Mouse (Mus musculus): ENCODE results near the gene Olfr218. TPM values are rescaled to one million over a fixed set of nuclear protein-coding genes. Genes with fewer than 3 reads are reported as not detected.

Gene Olfr218
- polyA plus RNA-seq, 1 experiment from 2014 or later, result not detected

Other genes starting within 250 kb of the Olfr218 start
- not detected in 2 replicates for gene Olfr16, start 247.4 kb upstream of the Olfr218 start, polyA plus RNA-seq (2015; fragmentation: Nextera tagmentation; extraction: Ambion mirVana)
- gene Olfr1408, start 60.4 kb upstream of the Olfr218 start, polyA plus RNA-seq (2015; fragmentation: Nextera tagmentation; extraction: Ambion mirVana), result not detected in 2 replicates
- not detected in 2 replicates for gene Olfr1406, start 7.2 kb upstream of the Olfr218 start, polyA plus RNA-seq (2015; fragmentation: Nextera tagmentation; extraction: Ambion mirVana)
- gene Olfr1404, start 14.6 kb downstream of the Olfr218 start, polyA plus RNA-seq (2015; fragmentation: Nextera tagmentation; extraction: Ambion mirVana), result not detected in 2 replicates
- not detected in 2 replicates for gene Fcer1a, start 29.4 kb downstream of the Olfr218 start, polyA plus RNA-seq (2015; fragmentation: Nextera tagmentation; extraction: Ambion mirVana)
- gene Olfr418, start 68.2 kb downstream of the Olfr218 start, polyA plus RNA-seq (2015; fragmentation: Nextera tagmentation; extraction: Ambion mirVana), result not detected in 2 replicates
- not detected in 2 replicates for gene Mptx2, start 80.0 kb downstream of the Olfr218 start, polyA plus RNA-seq (2015; fragmentation: Nextera tagmentation; extraction: Ambion mirVana)
- 18.6 and 19.9 TPM in 2 replicates for gene Ackr1, start 135.9 kb downstream of the Olfr218 start, polyA plus RNA-seq (2015; fragmentation: Nextera tagmentation; extraction: Ambion mirVana)
- gene Aim2, start 153.1 kb downstream of the Olfr218 start, polyA plus RNA-seq (2015; fragmentation: Nextera tagmentation; extraction: Ambion mirVana), result 0.83 and 2.0 TPM in 2 replicates
- 81.5 and 84.8 TPM in 2 replicates for gene Cadm3, start 169.9 kb downstream of the Olfr218 start, polyA plus RNA-seq (2015; fragmentation: Nextera tagmentation; extraction: Ambion mirVana)

Measured in hindbrain, embryonic 15.5 days (tissue).